Mouse (Mus musculus) layer of hippocampus, postnatal 36 days (tissue): ENCODE data around the gene Taf1a. TPM values are rescaled to one million over a fixed set of nuclear protein-coding genes. Genes with fewer than 3 reads are reported as not detected.

ENCODE experiments used
- DNase-seq, 2 experiments: peaks; one replicate each; pipeline ENCODE4 v3.0.0; 2022
- total RNA-seq, 2 experiments: library from RNA; stranded (reverse); gene quantifications; 2 replicates each; pipeline ENCODE4 v1.2.3; 2021

Taf1a gene
- total RNA-seq, 2 experiments from 2014 or later, result 17.2 to 21.2 TPM

DNA sequence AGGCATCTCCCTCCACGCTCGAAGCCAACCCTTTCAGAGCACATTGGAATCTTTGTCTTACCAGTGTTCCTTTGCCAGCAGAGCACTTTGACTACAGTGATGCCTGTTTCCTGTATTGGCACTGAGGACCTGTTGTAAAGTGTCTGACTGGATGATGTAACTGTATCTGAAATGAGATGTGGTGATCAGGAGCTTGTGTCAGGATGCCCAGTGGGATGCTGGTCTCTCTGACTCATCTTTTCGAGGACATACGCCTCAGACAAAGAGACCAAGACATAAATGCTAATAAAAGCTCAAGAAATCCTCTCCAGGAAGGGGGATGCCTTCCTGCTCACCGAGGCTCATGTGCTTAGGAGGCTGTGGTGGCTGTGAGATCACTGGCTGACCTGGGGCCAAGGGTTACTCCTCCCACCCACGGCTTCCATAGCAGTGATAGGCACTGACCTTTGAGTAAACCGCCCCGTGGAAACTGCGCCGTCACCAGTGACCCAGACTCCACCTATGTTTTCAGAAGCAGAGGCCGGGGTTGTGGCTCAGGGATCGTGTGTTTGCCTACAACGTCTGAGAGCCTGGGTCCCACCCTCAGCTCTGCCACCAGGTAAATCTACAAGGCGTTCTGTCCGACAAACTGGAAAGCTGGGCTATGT lies 25.4 kb downstream of the Taf1a start:
- no peak for DNase-seq

DNA sequence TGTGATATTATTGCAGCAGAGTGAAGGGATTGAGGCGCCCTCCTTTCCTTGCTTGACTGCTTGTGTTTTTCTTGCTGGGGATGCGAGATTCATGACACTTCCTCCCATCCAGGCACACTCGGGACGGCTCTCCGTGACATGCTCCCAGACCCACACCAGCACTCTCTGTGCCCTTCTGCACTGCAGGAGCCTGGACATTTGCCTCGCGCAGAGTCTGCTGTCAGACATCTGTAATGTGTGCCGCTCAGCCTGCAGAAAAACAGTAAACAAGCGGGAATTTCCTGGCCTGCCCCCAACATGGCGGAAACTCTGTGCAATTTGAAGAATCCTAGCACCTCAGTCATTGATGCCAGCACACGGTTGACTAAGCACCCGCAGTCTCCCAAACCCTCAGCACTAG lies 29.1 kb downstream of the Taf1a start, which contains the start of gene Hhipl2:
Gene Hhipl2, plus strand, starts transcription at position 343 of the 400 bp plus-strand sequence.
- no peak for DNase-seq

- no peak for DNase-seq
These were observed 31.0 kb downstream of the Taf1a start for GRCm38 (mm10) chr1:183419741-183420140.

GRCm38 (mm10) chr1:183420296-183420695 lies 31.5 kb downstream of the Taf1a start:
- DNase-seq, result no peak

- DNase-seq, result no peak
These were observed 35.3 kb downstream of the Taf1a start for GRCm38 (mm10) chr1:183424100-183424499.

DNA sequence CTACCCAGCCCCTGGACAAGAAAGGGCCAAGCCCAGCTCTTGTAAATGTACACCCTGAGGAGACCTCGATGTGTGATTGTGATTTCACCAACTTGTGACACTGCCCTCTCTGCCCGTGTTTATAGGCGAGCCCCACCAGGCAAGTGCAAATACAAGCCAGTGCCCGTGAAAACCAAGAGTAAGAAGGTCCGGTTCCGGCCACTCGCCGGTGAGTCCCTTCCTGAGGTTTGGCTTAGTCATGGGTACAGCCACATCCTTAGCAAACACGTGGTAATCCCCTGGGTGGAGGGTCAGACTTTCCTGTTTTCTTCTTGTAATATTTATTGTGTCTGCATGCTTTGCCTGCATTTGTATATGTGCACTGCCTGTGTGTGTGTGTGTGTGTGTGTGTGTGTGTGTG lies 46.1 kb downstream of the Taf1a start:
- no peak for DNase-seq

- peak; percentile 66 to 74 for DNase-seq
These were observed 50.3 kb downstream of the Taf1a start for GRCm38 (mm10) chr1:183439036-183439435.

GRCm38 (mm10) chr1:183442015-183442774 lies 53.4 kb downstream of the Taf1a start:
- DNase-seq, result peak; percentile 67 to 76

DNA sequence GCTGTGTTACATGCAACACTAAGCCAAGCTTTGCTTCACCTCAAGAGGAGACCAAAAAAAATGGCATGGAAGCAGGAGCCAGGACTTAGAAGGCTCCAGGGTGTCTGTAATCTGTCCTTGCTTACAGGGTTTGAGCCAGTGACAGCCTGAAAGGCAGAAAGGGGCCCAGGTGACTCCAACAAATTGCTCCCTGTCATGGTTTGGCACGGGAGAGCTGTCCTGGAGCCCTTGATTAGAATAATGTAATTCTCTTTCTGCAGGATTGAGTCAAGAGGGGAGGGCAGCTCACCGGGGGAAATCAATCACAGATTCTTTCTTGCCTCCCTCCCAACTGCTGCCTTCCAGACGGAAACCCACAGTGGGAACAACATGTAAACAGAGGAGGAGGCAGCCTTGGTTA lies 64.3 kb downstream of the Taf1a start:
- DNase-seq, result no peak

Other genes starting within 250 kb of the Taf1a start
- gene Disp1, start 167.5 kb upstream of the Taf1a start, total RNA-seq, result 1 to 10 TPM; 3.5 to 3.6 TPM
- gene Aida, start 92.4 kb upstream of the Taf1a start, total RNA-seq, result 10 to 100 TPM; 46.3 to 47.3 TPM
- gene Brox, start 91.7 kb upstream of the Taf1a start, total RNA-seq, result 10 to 100 TPM; 52.1 to 59.6 TPM
- 100 to 1,000 TPM; 219 to 226 TPM for gene Mia3, start 19.4 kb upstream of the Taf1a start, total RNA-seq
- gene Hhipl2, start 29.2 kb downstream of the Taf1a start, total RNA-seq, result under 1 TPM; 0.15 to 0.20 TPM